In the genomic region with DNA sequence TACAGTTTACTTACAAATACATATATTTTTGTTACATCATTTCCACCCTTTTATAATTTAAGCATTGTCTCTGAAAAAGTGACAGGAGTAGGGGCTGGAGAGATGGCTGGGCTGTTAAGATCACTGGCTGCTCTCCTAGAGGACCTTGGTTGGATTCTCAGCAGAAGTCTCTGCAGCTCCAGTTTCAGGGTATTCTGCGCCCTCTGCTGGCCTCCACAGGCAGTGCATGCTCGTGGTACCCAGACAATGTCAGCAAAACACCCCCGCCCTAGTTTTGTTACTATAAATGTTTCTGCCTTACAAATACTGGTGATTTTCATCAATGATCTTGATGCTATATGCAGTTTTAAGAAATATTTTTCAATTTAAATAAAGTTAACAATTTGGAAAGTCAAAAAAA, we compare ENCODE assay signal across 9 mouse cellular contexts.
DNase-seq lines count a peak whose midpoint lies in the region; ATAC-seq and TF ChIP-seq lines count a peak whose summit lies in the region.
"Had no signal": no experiment of that assay in that cellular context is flagged by ENCODE, and none has a peak within 500 bp of the region (broad histone marks: within the 10 kb centered on the region; RNA-seq: fewer than 3 reads in every experiment).

No protein-coding gene starts in this region.

- TF ChIP-seq CTCF in intestine, postnatal 0 days (IDR thresholded peaks at IDR 0.05; ENCODE audit: low read depth): peak; percentile 69

- no peak overlapping the region for H3K4me2 ChIP-seq in intestine, postnatal 0 days (replicated peaks; ENCODE audit: low read depth)
- H3K4me2 ChIP-seq in intestine, embryonic 15.5 days (replicated peaks): no peak overlapping the region
- no peak overlapping the region for H3K4me2 ChIP-seq in forebrain, embryonic 15.5 days (replicated peaks)
- H3K4me2 ChIP-seq: neural tube, embryonic 12.5 days had no signal

- no peaks in the 10 kb centered on the region for H3K27me3 ChIP-seq in intestine, postnatal 0 days (replicated peaks; ENCODE audit: control insufficient read depth, insufficient read depth, low read length)
- H3K27me3 ChIP-seq in intestine, embryonic 15.5 days (replicated peaks): no peaks in the 10 kb centered on the region
- no peaks in the 10 kb centered on the region for H3K27me3 ChIP-seq in limb, embryonic 10.5 days (ENCODE audit: low read depth, poor library complexity, severe bottlenecking)
- H3K27me3 ChIP-seq in forebrain, embryonic 15.5 days: no peaks in the 10 kb centered on the region
- H3K27me3 ChIP-seq: neural tube, embryonic 12.5 days had no signal

- no peak overlapping the region for H3K27ac ChIP-seq in intestine, postnatal 0 days (ENCODE audit: low read depth, low read length)
- no peak overlapping the region for H3K27ac ChIP-seq in intestine, embryonic 15.5 days
- H3K27ac ChIP-seq in limb, embryonic 10.5 days: no peak overlapping the region
- no peak overlapping the region for H3K27ac ChIP-seq in forebrain, embryonic 15.5 days (replicated peaks)
- H3K27ac ChIP-seq: neural tube, embryonic 12.5 days had no signal

- no peak for ATAC-seq in intestine, postnatal 0 days
- no peak for ATAC-seq in intestine, embryonic 15.5 days
- ATAC-seq in forebrain, embryonic 15.5 days (replicated peaks): no peak

- peak; percentile 73 to 74 for DNase-seq in B cell, adult 2 months
- DNase-seq in T-cell, adult 2 months (ENCODE audit: low spot score): peak; percentile 5
- DNase-seq in limb, embryonic 10.5 days (ENCODE audit: low spot score): peak; percentile 65
- peak; percentile 4 to 17 for DNase-seq in thymus, adult 18-20 months
- DNase-seq in yolk sac, embryonic 10.5 days (ENCODE audit: low spot score): no peak

- no peak overlapping the region for H3K9ac ChIP-seq in intestine, postnatal 0 days (ENCODE audit: low read depth, low read length)
- no peak overlapping the region for H3K9ac ChIP-seq in intestine, embryonic 15.5 days
- H3K9ac ChIP-seq in forebrain, embryonic 15.5 days (replicated peaks): no peak overlapping the region
- H3K9ac ChIP-seq: neural tube, embryonic 12.5 days had no signal

- no peaks in the 10 kb centered on the region for H3K4me1 ChIP-seq in intestine, postnatal 0 days (replicated peaks; ENCODE audit: control insufficient read depth, insufficient read depth, low read length)
- no peaks in the 10 kb centered on the region for H3K4me1 ChIP-seq in intestine, embryonic 15.5 days (replicated peaks)
- H3K4me1 ChIP-seq in limb, embryonic 10.5 days: no peaks in the 10 kb centered on the region
- H3K4me1 ChIP-seq in forebrain, embryonic 15.5 days: no peaks in the 10 kb centered on the region
- H3K4me1 ChIP-seq: neural tube, embryonic 12.5 days had no signal

- no peaks in the 10 kb centered on the region for H3K36me3 ChIP-seq in intestine, postnatal 0 days (ENCODE audit: control insufficient read depth, insufficient read depth)
- no peaks in the 10 kb centered on the region for H3K36me3 ChIP-seq in intestine, embryonic 15.5 days
- no peaks in the 10 kb centered on the region for H3K36me3 ChIP-seq in limb, embryonic 10.5 days
- no peaks in the 10 kb centered on the region for H3K36me3 ChIP-seq in forebrain, embryonic 15.5 days
- H3K36me3 ChIP-seq: neural tube, embryonic 12.5 days had no signal

- 50% methylated on average over 3 of the region's 3 CpGs for WGBS in intestine, postnatal 0 days
- WGBS in intestine, embryonic 15.5 days: 55% methylated on average over 3 of the region's 3 CpGs
- WGBS in limb, embryonic 10.5 days: 40% methylated on average over 3 of the region's 3 CpGs
- 56% methylated on average over 3 of the region's 3 CpGs for WGBS in forebrain, embryonic 15.5 days

- H3K4me3 ChIP-seq in intestine, postnatal 0 days (ENCODE audit: low read depth, low read length): no peak overlapping the region
- H3K4me3 ChIP-seq in intestine, embryonic 15.5 days (replicated peaks): no peak overlapping the region
- no peak overlapping the region for H3K4me3 ChIP-seq in limb, embryonic 10.5 days
- H3K4me3 ChIP-seq in forebrain, embryonic 15.5 days: no peak overlapping the region
- H3K4me3 ChIP-seq: neural tube, embryonic 12.5 days had no signal

- no peaks in the 10 kb centered on the region for H3K9me3 ChIP-seq in intestine, postnatal 0 days (ENCODE audit: control insufficient read depth)
- H3K9me3 ChIP-seq in intestine, embryonic 15.5 days: no peaks in the 10 kb centered on the region
- H3K9me3 ChIP-seq in limb, embryonic 10.5 days (replicated peaks): no peaks in the 10 kb centered on the region
- H3K9me3 ChIP-seq in forebrain, embryonic 15.5 days: 0 out of 2 replicates have a peak, but pooled peaks cover 4% of the 10 kb centered on the region
- H3K9me3 ChIP-seq: neural tube, embryonic 12.5 days had no signal
